Mouse (Mus musculus) thymus, adult 2 months (tissue): Measurements from ENCODE around the gene Nepn.

ENCODE experiments used
- CTCF ChIP-seq: fragments of 200-500 bp; IDR thresholded peaks from 2 replicates; pipeline ENCODE4 v1.5.1; 2012; ENCODE audit warnings: mild to moderate bottlenecking, control low read depth, low read length, moderate library complexity, borderline replicate concordance; ENCODE audit not compliant: control insufficient read depth, poor library complexity, insufficient read depth; ENCODE audit errors: extremely low read depth
- POLR2A ChIP-seq: fragments of 200-500 bp; IDR thresholded peaks from 2 replicates; pipeline ENCODE4 v1.6.1; 2012; ENCODE audit warnings: mild to moderate bottlenecking, low read length, control low read depth, moderate library complexity; ENCODE audit not compliant: control insufficient read depth, poor library complexity, insufficient read depth; ENCODE audit errors: extremely low read depth

DNA sequence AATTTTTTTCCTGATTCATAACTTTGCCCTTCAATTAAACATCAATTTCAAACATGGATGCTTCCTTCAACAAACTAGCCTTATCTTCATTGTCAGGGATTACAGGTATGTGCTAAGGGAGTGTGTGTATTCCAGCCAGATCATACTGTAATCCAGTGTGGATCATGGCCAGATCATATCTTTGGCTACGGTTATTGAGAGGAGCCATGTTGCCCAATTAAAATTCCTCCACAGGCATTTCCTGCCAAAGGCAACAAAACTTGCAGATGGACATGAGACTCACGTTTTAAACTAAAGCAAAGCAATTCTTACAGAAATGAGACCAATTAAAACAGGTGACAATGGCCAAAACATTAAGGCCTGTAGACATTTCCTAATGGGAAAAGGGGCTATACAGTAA is 27.7 kb downstream of the Nepn start:
- TF ChIP-seq CTCF (no peak), POLR2A (no peak)
